Mouse (Mus musculus) hindbrain, embryonic 15.5 days (tissue): ENCODE measurements around the gene Olfr1087. TPM values are rescaled to one million over a fixed set of nuclear protein-coding genes. Genes with fewer than 3 reads are reported as not detected.
"Not testable (repeated sequence)": the region's sequence is repeated elsewhere in the genome, so short reads cannot be mapped to it uniquely, and the experiment has no call there.

ENCODE experiments used
- ATAC-seq: fragments of 200-750 bp; cut with Nextera tagmentation; 2 replicates; pipeline ENCODE4 v1.8.0; 2017; ENCODE audit warnings: low read depth, moderate number of reproducible peaks, moderate TSS enrichment; ENCODE audit not compliant: low FRiP score
- H3K27ac ChIP-seq: fragments of 300-500 bp; sonication (generic); replicated peaks from 2 replicates; pipeline ENCODE4 v1.5.1; 2015; ENCODE audit warnings: mild to moderate bottlenecking, inconsistent platforms
- H3K27me3 ChIP-seq: fragments of 300-500 bp; sonication (generic); 2 replicates; pipeline ENCODE4 v1.6.1; 2015; ENCODE audit warnings: control low read depth, inconsistent platforms
- H3K36me3 ChIP-seq: fragments of 300-500 bp; sonication (generic); 2 replicates; pipeline ENCODE4 v1.6.1; 2015; ENCODE audit warnings: control low read depth, inconsistent platforms
- H3K4me1 ChIP-seq: fragments of 300-500 bp; sonication (generic); replicated peaks from 2 replicates; pipeline ENCODE4 v1.6.1; 2015; ENCODE audit warnings: control low read depth, inconsistent platforms
- H3K4me2 ChIP-seq: fragments of 300-500 bp; sonication (generic); 2 replicates; pipeline ENCODE4 v1.6.1; 2015; ENCODE audit warnings: moderate library complexity, mild to moderate bottlenecking, inconsistent platforms
- H3K4me3 ChIP-seq: fragments of 300-500 bp; sonication (generic); 2 replicates; pipeline ENCODE4 v1.5.1; 2015; ENCODE audit warnings: mild to moderate bottlenecking, inconsistent platforms
- H3K9ac ChIP-seq: fragments of 300-500 bp; sonication (generic); 2 replicates; pipeline ENCODE4 v1.6.1; 2015; ENCODE audit warnings: inconsistent platforms
- H3K9me3 ChIP-seq: fragments of 300-500 bp; sonication (generic); 2 replicates; pipeline ENCODE4 v1.6.1; 2016; ENCODE audit warnings: control low read depth, inconsistent platforms
- WGBS: fragments of 180-500 bp; shearing (Covaris S2); methylation state at CpG from one replicate; pipeline ENCODE4 v1.1.7; 2015; 5-methylcytosine and 5-hydroxymethylcytosine counted together
- polyA plus RNA-seq: library from polyadenylated mRNA; unstranded; fragments of >200 nt; fragmentation: Nextera tagmentation; extraction: Ambion mirVana; gene quantifications from 2 replicates; pipeline ENCODE4 v1.2.1, GENCODE M21; 2015

Gene Olfr1087
- not detected in 2 replicates for polyA plus RNA-seq

DNA sequence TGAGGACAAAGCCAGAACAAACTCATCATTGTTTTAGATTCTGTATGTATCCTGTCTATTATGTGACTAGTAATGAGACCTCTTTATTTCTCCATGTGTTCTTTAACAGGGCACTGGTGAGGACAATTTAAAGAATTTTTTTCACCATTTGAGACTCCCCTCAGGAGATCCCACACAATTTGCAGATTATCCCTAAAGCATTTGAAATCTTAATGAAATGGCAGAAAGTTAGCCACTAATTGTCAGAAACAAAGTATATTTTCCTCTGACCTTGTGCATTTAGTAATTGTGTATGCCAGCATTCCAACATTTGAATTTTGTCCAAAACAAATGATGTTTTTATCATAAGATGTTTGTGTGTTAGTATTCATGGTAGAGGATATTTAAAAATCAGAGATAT, at the start of gene Olfr1087:
TSS of gene Olfr1087 (minus strand) at position 101 of the 400 bp plus-strand sequence.
- Histone ChIP-seq H3K36me3 (no peaks in the 10 kb centered on the region), H3K4me2 (no peak within 1 kb of the TSS), H3K9ac (no peak within 1 kb of the TSS), H3K4me1 (no peaks in the 10 kb centered on the region), H3K27ac (no peak within 1 kb of the TSS), H3K27me3 (no peaks in the 10 kb centered on the region), H3K9me3 (no peaks in the 10 kb centered on the region), H3K4me3 (no peak within 1 kb of the TSS)
- ATAC-seq: no peak

GRCm38 (mm10) chr2:86733601-86734000, 35.4 kb upstream of the Olfr1087 start, which contains the start of gene Olfr1089:
Gene Olfr1089 (minus strand): TSS chr2:86733701.
- Histone ChIP-seq H3K9me3 (no peaks in the 10 kb centered on the region), H3K27me3 (no peaks in the 10 kb centered on the region), H3K27ac (no peak within 1 kb of the TSS), H3K9ac (no peak within 1 kb of the TSS), H3K36me3 (no peaks in the 10 kb centered on the region), H3K4me2 (no peak within 1 kb of the TSS), H3K4me1 (no peaks in the 10 kb centered on the region), H3K4me3 (no peak within 1 kb of the TSS)
- no peak for ATAC-seq

DNA sequence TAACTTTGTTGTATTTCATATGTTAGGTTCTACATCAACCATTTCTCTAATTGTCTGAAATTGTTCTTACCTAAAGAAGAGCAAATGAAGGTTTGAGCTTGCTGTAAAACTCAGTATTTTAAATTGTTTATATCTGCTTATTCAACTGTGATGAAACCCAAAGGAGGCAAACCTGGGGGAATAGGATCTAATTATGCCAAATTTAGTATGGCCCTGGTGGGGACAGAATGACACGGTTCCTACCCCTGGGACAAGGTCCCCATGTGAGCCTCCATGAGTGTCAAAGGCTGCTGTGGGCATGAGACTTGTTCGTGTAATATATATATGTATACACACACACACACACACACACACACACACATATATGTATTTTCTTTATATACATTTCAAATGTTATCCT, 18.2 kb downstream of the Olfr1087 start, which contains the start of gene Olfr1086:
TSS of gene Olfr1086 (minus strand) at position 101 of the 400 bp plus-strand sequence.
- Histone ChIP-seq H3K27me3 (no peaks in the 10 kb centered on the region), H3K4me1 (no peaks in the 10 kb centered on the region), H3K4me2 (no peak within 1 kb of the TSS), H3K36me3 (no peaks in the 10 kb centered on the region), H3K9me3 (no peaks in the 10 kb centered on the region), H3K4me3 (no peak within 1 kb of the TSS), H3K27ac (no peak within 1 kb of the TSS), H3K9ac (no peak within 1 kb of the TSS)
- 75% methylated on average over 2 of the region's 2 CpGs for WGBS
- no peak for ATAC-seq

DNA sequence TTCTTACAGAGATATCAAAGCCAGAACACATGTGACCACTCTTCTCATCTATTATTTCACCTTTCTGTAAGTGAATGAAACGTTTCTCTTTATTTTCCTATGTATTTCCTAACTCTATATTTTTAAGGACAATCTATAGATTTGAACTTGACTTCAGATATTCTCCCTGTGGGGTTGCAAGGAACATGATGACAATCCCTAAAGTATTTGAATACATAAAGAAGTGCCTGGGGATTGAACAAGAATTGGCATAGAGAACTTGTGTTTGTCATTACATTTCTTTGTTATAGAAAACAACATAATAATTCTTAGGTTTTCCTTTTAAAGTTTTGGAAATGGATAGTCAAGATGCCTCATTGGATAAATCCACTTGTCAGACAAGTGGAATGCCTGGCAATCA, 36.3 kb downstream of the Olfr1087 start, which contains the start of gene Olfr1085:
TSS of gene Olfr1085 (minus strand) at position 101 of the 400 bp plus-strand sequence.
- Histone ChIP-seq H3K4me1 (no peaks in the 10 kb centered on the region), H3K9me3 (no peaks in the 10 kb centered on the region), H3K27me3 (no peaks in the 10 kb centered on the region), H3K27ac (no peak within 1 kb of the TSS), H3K9ac (no peak within 1 kb of the TSS), H3K36me3 (no peaks in the 10 kb centered on the region), H3K4me2 (no peak within 1 kb of the TSS), H3K4me3 (no peak within 1 kb of the TSS)
- WGBS: 38% methylated on average over 1 of the region's 1 CpGs
- no peak for ATAC-seq

- not testable (repeated sequence) for H3K36me3 ChIP-seq, ATAC-seq, H3K4me1 ChIP-seq, H3K9me3 ChIP-seq, H3K27ac ChIP-seq, H3K9ac ChIP-seq, H3K4me2 ChIP-seq, H3K4me3 ChIP-seq, H3K27me3 ChIP-seq
- WGBS: 88% methylated on average over 1 of the region's 1 CpGs
Observed at GRCm38 (mm10) chr2:86639625-86640024, 58.6 kb downstream of the Olfr1087 start, which contains the start of gene Olfr1084. Gene Olfr1084 (minus strand): TSS chr2:86639725.

Other genes starting within 250 kb of the Olfr1087 start
- not detected in 2 replicates for gene Olfr1065, start 247.8 kb downstream of the Olfr1087 start, polyA plus RNA-seq
- gene Olfr1066, start 242.1 kb downstream of the Olfr1087 start, polyA plus RNA-seq: not detected in 2 replicates
- not detected in 2 replicates for gene Olfr228, start 211.0 kb downstream of the Olfr1087 start, polyA plus RNA-seq
- gene Olfr1076, start 189.9 kb downstream of the Olfr1087 start, polyA plus RNA-seq: not detected in 2 replicates
- gene Olfr1079, start 155.9 kb downstream of the Olfr1087 start, polyA plus RNA-seq: not detected in 2 replicates
- not detected in 2 replicates for gene Olfr1080, start 140.2 kb downstream of the Olfr1087 start, polyA plus RNA-seq
- not detected in 2 replicates for gene Olfr1082, start 99.4 kb downstream of the Olfr1087 start, polyA plus RNA-seq
- gene Olfr1084, start 58.7 kb downstream of the Olfr1087 start, polyA plus RNA-seq: not detected in 2 replicates
- not detected in 2 replicates for gene Olfr1085, start 36.4 kb downstream of the Olfr1087 start, polyA plus RNA-seq
- gene Olfr1086, start 18.3 kb downstream of the Olfr1087 start, polyA plus RNA-seq: not detected in 2 replicates
- gene Olfr1089, start 35.3 kb upstream of the Olfr1087 start, polyA plus RNA-seq: not detected in 2 replicates
- not detected in 2 replicates for gene Olfr1090, start 60.6 kb upstream of the Olfr1087 start, polyA plus RNA-seq
- not detected in 2 replicates for gene Olfr1093, start 84.1 kb upstream of the Olfr1087 start, polyA plus RNA-seq
- not detected in 2 replicates for gene Olfr141, start 111.6 kb upstream of the Olfr1087 start, polyA plus RNA-seq
- gene Olfr1094, start 126.3 kb upstream of the Olfr1087 start, polyA plus RNA-seq: not detected in 2 replicates
- not detected in 2 replicates for gene Olfr1095, start 153.3 kb upstream of the Olfr1087 start, polyA plus RNA-seq
- not detected in 2 replicates for gene Gm13723, start 176.4 kb upstream of the Olfr1087 start, polyA plus RNA-seq
- gene Olfr1097, start 193.8 kb upstream of the Olfr1087 start, polyA plus RNA-seq: not detected in 2 replicates
- gene Olfr1098, start 226.2 kb upstream of the Olfr1087 start, polyA plus RNA-seq: not detected in 2 replicates